Comparison of ENCODE assay signal across 9 mouse cellular contexts in genomic region chr13:21242408-21243125, GRCm38 (mm10). TPM values are rescaled to one million over a fixed set of nuclear protein-coding genes. Genes with fewer than 3 reads are reported as not detected.
DNase-seq lines count a peak whose midpoint lies in the region; ATAC-seq and TF ChIP-seq lines count a peak whose summit lies in the region.
"Had no signal": no experiment of that assay in that cellular context is flagged by ENCODE, and none has a peak within 500 bp of the region (broad histone marks: within the 10 kb centered on the region; RNA-seq: fewer than 3 reads in every experiment).

No protein-coding gene starts in this region.

- H3K36me3 ChIP-seq in heart, embryonic 10.5 days = no peaks in the 10 kb centered on the region
- H3K36me3 ChIP-seq in ES-E14 (ENCODE audit: control insufficient read depth, insufficient read depth, low read length, poor library complexity, severe bottlenecking) = no peaks in the 10 kb centered on the region
- H3K36me3 ChIP-seq in forebrain, postnatal 0 days (ENCODE audit: insufficient read depth) = no peaks in the 10 kb centered on the region
- H3K36me3 ChIP-seq in liver, embryonic 15.5 days (replicated peaks) = no peaks in the 10 kb centered on the region

- peaks cover 15% of the 10 kb centered on the region for H3K27me3 ChIP-seq in heart, embryonic 10.5 days (ENCODE audit: insufficient read depth, poor library complexity, severe bottlenecking)
- H3K27me3 ChIP-seq in forebrain, postnatal 0 days (ENCODE audit: insufficient read depth, low read length) = no peaks in the 10 kb centered on the region; the same call in 1 of the 2 replicates
- H3K27me3 ChIP-seq in liver, embryonic 15.5 days = peaks cover 17% of the 10 kb centered on the region
- no peaks in the 10 kb centered on the region for H3K27me3 ChIP-seq in cerebellum, adult 2 months (ENCODE audit: control insufficient read depth, insufficient read depth, low read length)

- in situ Hi-C loops in ES-E14 (cut with MboI; ENCODE audit: low sequenced_read_pairs in 2 of 2, unreplicated experiment in 2 of 2) = no loop called here

- H3K9me3 ChIP-seq in heart, embryonic 10.5 days = no peaks in the 10 kb centered on the region
- H3K9me3 ChIP-seq in ES-E14 (ENCODE audit: control insufficient read depth, insufficient read depth, low read depth, low read length) = no peaks in the 10 kb centered on the region
- no peaks in the 10 kb centered on the region for H3K9me3 ChIP-seq in forebrain, postnatal 0 days (ENCODE audit: low read length)
- H3K9me3 ChIP-seq in liver, embryonic 15.5 days (replicated peaks) = peaks cover 9% of the 10 kb centered on the region; the same call in 1 of the 2 replicates

- peak; percentile 51; the same call in 1 of the 2 replicates for ATAC-seq in forebrain, postnatal 0 days
- ATAC-seq in liver, embryonic 15.5 days (ENCODE audit: insufficient read depth) = no peak
- no peak for ATAC-seq in frontal cortex, adult (ENCODE audit: low TSS enrichment)

- H3K4me1 ChIP-seq in heart, embryonic 10.5 days = peaks cover 8% of the 10 kb centered on the region; the same call in 1 of the 2 replicates
- H3K4me1 ChIP-seq in ES-E14 (ENCODE audit: control insufficient read depth in 2 of 2, insufficient read depth in 2 of 2, low read length in 2 of 2, poor library complexity in 1 of 2) = peaks cover 0 to 2% of the 10 kb centered on the region in 2 experiments; a peak in 1 of 4 replicates
- no peaks in the 10 kb centered on the region for H3K4me1 ChIP-seq in forebrain, postnatal 0 days (ENCODE audit: insufficient read depth)
- H3K4me1 ChIP-seq in liver, embryonic 15.5 days (replicated peaks) = peaks cover 13% of the 10 kb centered on the region
- H3K4me1 ChIP-seq in cerebellum, adult 2 months (ENCODE audit: control insufficient read depth, insufficient read depth, low read length) = no peaks in the 10 kb centered on the region

- no peak for TF ChIP-seq POLR2A in cerebellum, adult 2 months (IDR thresholded peaks at IDR 0.05; ENCODE audit: borderline replicate concordance, insufficient read depth, low read length)

- intact Hi-C loops in heart, postnatal 36 days (cut with DNase I) = no loop called here

- peak overlapping the region; percentile 22; the same call in 1 of the 2 replicates for H3K9ac ChIP-seq in ES-E14 (ENCODE audit: insufficient read depth, low read depth, low read length, poor library complexity, severe bottlenecking)
- no peak overlapping the region for H3K9ac ChIP-seq in forebrain, postnatal 0 days
- peak overlapping the region; percentile 11; the same call in 1 of the 2 replicates for H3K9ac ChIP-seq in liver, embryonic 15.5 days

- 0 out of 2 replicates have a peak overlapping the region, but pooled peaks have one; percentile 22 for H3K27ac ChIP-seq in heart, embryonic 10.5 days
- H3K27ac ChIP-seq in ES-E14 (ENCODE audit: insufficient read depth, low read depth, low read length, poor library complexity, severe bottlenecking) = no peak overlapping the region
- H3K27ac ChIP-seq in forebrain, postnatal 0 days (ENCODE audit: low read depth, low read length) = no peak overlapping the region
- no peak overlapping the region for H3K27ac ChIP-seq in liver, embryonic 15.5 days (replicated peaks)
- H3K27ac ChIP-seq in cerebellum, adult 2 months (ENCODE audit: insufficient read depth, low read length) = no peak overlapping the region

- H3K4me2 ChIP-seq in forebrain, postnatal 0 days (ENCODE audit: low read depth) = peak overlapping the region; percentile 32
- peak overlapping the region; percentile 61 for H3K4me2 ChIP-seq in liver, embryonic 15.5 days

- no peak for DNase-seq in heart, embryonic 10.5 days (ENCODE audit: low spot score)
- no peak for DNase-seq in heart, postnatal 36 days
- DNase-seq in ES-E14 (ENCODE audit: low read depth, low spot score) = no peak
- no peak for DNase-seq in forebrain, postnatal 0 days
- no peak for DNase-seq in cerebellum, adult 2 months
- DNase-seq in adrenal gland, postnatal 4 days (ENCODE audit: low spot score in 2 of 2) = no peak

- TF ChIP-seq CTCF in forebrain, postnatal 0 days (IDR thresholded peaks at IDR 0.05; ENCODE audit: low read depth) = no peak
- TF ChIP-seq CTCF in cerebellum, adult 2 months (IDR thresholded peaks at IDR 0.05; ENCODE audit: borderline replicate concordance, insufficient read depth, low read depth, low read length) = no peak

- WGBS in heart, embryonic 10.5 days = 7% methylated on average over 16 of the region's 16 CpGs
- 10% methylated on average over 16 of the region's 16 CpGs for WGBS in forebrain, postnatal 0 days
- 5% methylated on average over 16 of the region's 16 CpGs for whole genome bisulfite sequencing in liver, embryonic 15.5 days (ENCODE audit: insufficient replicate concordance)
- 18% methylated on average over 16 of the region's 16 CpGs for WGBS in cerebellum, adult 2 months

- H3K4me3 ChIP-seq in heart, embryonic 10.5 days = peak overlapping the region; percentile 62
- peak overlapping the region; percentile 36 to 60 for H3K4me3 ChIP-seq in ES-E14 (ENCODE audit: insufficient read depth in 1 of 2, low read depth in 1 of 2, low read length in 2 of 2, poor library complexity in 1 of 2, severe bottlenecking in 1 of 2)
- 0 out of 2 replicates have a peak overlapping the region, but pooled peaks have one; percentile 7 for H3K4me3 ChIP-seq in forebrain, postnatal 0 days (ENCODE audit: low read depth, low read length)
- peak overlapping the region; percentile 36 for H3K4me3 ChIP-seq in liver, embryonic 15.5 days (replicated peaks)
- no peak overlapping the region for H3K4me3 ChIP-seq in cerebellum, adult 2 months (replicated peaks; ENCODE audit: insufficient read depth, low read depth, low read length)

TF ChIP-seq in ES-E14, 5 proteins besides CTCF, POLR2A, EP300 and RAD21:
- TF ChIP-seq ZC3H11A (IDR thresholded peaks at IDR 0.05; ENCODE audit: borderline replicate concordance, low read depth, low read length) (no peak), MAFK (IDR thresholded peaks at IDR 0.05; ENCODE audit: insufficient read depth, low read depth, low read length) (peak; percentile 78)

RNA-seq across cellular contexts. Expression of gene Gpx5, which starts 50.0 kb away (rescaled TPM):
- not detected in 2 replicates for polyA plus RNA-seq in heart, embryonic 10.5 days (2016; fragmentation: Nextera tagmentation; extraction: Ambion mirVana)
- not detected for total RNA-seq in heart, postnatal 36 days (2021)
- total RNA-seq in ES-E14 (2012; rRNA removed) = not detected in 2 replicates
- not detected in 2 replicates for total RNA-seq in forebrain, postnatal 0 days (2014; rRNA removed)
- not detected in 2 replicates for polyA plus RNA-seq in forebrain, postnatal 0 days (2015; fragmentation: Nextera tagmentation; extraction: Ambion mirVana)
- not detected in 2 replicates for polyA plus RNA-seq in liver, embryonic 15.5 days (2015; fragmentation: Nextera tagmentation; extraction: Ambion mirVana)
- not detected in 2 replicates for polyA plus RNA-seq in cerebellum, adult 2 months (2012; rRNA removed)
- total RNA-seq in adrenal gland, postnatal 4 days (2021) = not detected
- total RNA-seq: left cerebral cortex, adult 18-20 months had no signal
